Mouse (Mus musculus): ENCODE data around the gene Acvr1b. TPM values are rescaled to one million over a fixed set of nuclear protein-coding genes. Genes with fewer than 3 reads are reported as not detected.

Gene Acvr1b
- polyA plus RNA-seq, 1 experiment from 2014 or later: 30.0 TPM

DNA sequence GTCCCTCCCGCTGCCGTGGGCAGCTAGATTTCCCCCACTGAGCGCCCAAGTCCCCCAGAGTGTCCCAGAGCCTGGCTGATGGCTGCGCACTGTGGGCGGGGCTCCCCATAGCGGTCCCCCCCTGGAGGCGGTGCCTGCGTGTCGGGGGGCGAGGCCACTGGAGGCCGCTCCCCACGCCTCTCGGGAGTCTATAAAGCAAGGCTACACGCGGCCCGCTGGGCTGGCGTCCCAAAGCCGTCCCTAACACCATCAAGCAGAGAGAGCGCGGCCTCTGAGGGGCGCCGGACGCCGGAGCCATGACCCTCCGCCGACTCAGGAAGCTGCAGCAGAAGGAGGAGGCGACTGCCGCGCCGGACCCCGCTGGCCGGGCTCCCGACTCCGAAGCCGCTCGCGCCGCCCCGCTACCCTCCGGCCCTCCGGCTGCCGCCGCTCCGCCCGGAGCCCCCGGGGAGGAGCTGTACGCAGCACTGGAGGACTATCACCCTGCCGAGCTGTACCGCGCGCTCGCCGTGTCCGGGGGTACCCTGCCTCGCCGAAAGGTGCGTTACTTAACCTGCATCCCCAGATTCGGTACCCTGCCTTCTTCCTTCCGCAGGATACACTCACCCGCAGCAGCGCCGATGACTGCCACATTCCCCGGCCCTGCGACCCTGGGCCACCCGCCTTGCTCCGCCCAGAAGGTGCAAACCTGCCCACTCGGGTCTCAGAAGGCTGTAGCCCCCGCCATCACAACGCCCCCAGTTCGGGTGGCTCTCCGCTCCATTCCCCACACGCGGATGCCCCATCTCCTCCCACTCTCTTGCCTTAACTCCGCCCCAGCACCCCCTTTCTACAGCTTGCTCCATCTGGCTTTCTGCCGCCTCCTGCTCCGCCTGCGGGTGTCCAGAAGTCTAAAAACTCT lies 50.4 kb downstream of the Acvr1b start, which contains the start of gene Grasp:
Gene Grasp (plus strand): TSS at position 183 of the 901 bp plus-strand sequence.
- Histone ChIP-seq H3K9ac (peak within 1 kb of the TSS; percentile 71), H3K4me2 (replicated peaks) (peak within 1 kb of the TSS; percentile 93), H3K27me3 (ENCODE audit: control insufficient read depth, insufficient read depth, low read length) (peaks cover 8% of the 10 kb centered on the region), H3K36me3 (replicated peaks; ENCODE audit: control insufficient read depth, insufficient read depth) (0 out of 2 replicates have a peak, but pooled peaks cover 3% of the 10 kb centered on the region), H3K9me3 (ENCODE audit: control insufficient read depth, low read length) (no peaks in the 10 kb centered on the region), H3K27ac (peak within 1 kb of the TSS; percentile 40; the same call in 1 of the 2 replicates), H3K4me1 (replicated peaks; ENCODE audit: control insufficient read depth, insufficient read depth, low read length) (peaks cover 34% of the 10 kb centered on the region), H3K4me3 (replicated peaks; ENCODE audit: low read length) (peak within 1 kb of the TSS; percentile 61)
- ATAC-seq (ENCODE audit: low FRiP score): peak; percentile 74
- DNase-seq (ENCODE audit: low spot score): peak; percentile 61
- WGBS: under 1% methylated on average over 76 of the region's 77 CpGs

DNA sequence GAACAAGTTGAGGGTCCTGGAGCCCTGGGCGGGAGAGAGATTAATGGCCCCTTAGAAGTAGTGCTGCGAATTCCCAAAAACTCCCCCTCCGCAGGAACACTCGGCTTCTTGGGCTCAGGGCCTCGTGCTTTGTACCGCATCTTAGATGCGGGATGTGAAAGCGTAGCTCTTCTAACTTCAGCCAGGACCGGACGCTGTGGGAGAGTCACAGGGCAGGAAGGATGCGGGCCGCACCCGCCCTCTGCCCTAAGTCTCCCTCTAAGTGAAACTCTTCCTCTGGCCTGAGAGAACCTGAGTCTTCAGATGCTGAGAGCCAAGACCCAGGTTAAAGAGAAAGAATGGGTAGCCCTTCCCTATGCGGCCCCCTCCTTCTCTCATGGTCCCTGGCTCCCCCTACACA lies 51.1 kb downstream of the Acvr1b start:
- DNase-seq (ENCODE audit: low spot score) (no peak), ATAC-seq (ENCODE audit: low FRiP score) (no peak)
- Histone ChIP-seq H3K27ac (peak overlapping the region; percentile 40; the same call in 1 of the 2 replicates), H3K36me3 (replicated peaks; ENCODE audit: control insufficient read depth, insufficient read depth) (0 out of 2 replicates have a peak, but pooled peaks cover 6% of the 10 kb centered on the region), H3K4me3 (replicated peaks; ENCODE audit: low read length) (peak overlapping the region; percentile 61), H3K9me3 (ENCODE audit: control insufficient read depth, low read length) (no peaks in the 10 kb centered on the region), H3K4me2 (replicated peaks) (peak overlapping the region; percentile 93), H3K4me1 (replicated peaks; ENCODE audit: control insufficient read depth, insufficient read depth, low read length) (peaks cover 34% of the 10 kb centered on the region), H3K27me3 (ENCODE audit: control insufficient read depth, insufficient read depth, low read length) (peaks cover 8% of the 10 kb centered on the region), H3K9ac (peak overlapping the region; percentile 71)
- 6% methylated on average over 14 of the region's 14 CpGs for WGBS

DNA sequence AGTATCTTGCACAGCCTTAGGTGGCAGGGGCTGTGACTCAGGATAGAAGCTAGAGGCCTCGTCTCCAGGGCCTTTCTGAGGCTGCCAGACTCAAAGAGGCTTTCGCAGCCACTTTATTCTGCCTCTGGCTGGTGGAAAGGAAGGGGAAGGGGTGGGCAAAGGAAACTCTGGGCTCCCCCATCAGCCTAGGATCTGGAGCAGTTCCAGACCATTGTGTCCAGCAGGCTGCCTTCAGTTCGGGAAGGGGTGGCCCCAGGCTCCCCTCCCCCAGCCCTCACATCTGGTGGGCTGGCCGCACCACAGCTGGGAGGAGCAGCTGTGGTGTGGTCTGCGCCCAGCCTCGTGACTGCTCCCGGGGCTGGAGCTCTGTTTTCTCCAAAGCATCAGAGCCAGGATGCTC lies 54.1 kb downstream of the Acvr1b start:
- H3K36me3 ChIP-seq (replicated peaks; ENCODE audit: control insufficient read depth, insufficient read depth): 0 out of 2 replicates have a peak, but pooled peaks cover 6% of the 10 kb centered on the region
- no peaks in the 10 kb centered on the region for H3K9me3 ChIP-seq (ENCODE audit: control insufficient read depth, low read length)
- H3K9ac ChIP-seq: no peak overlapping the region
- H3K4me1 ChIP-seq (replicated peaks; ENCODE audit: control insufficient read depth, insufficient read depth, low read length): peaks cover 21% of the 10 kb centered on the region
- 11% methylated on average over 7 of the region's 7 CpGs for WGBS
- H3K4me2 ChIP-seq (replicated peaks): no peak overlapping the region
- ATAC-seq (ENCODE audit: low FRiP score): no peak
- no peak for DNase-seq (ENCODE audit: low spot score)
- H3K27ac ChIP-seq: 0 out of 2 replicates have a peak overlapping the region, but pooled peaks have one; percentile 26
- H3K27me3 ChIP-seq (ENCODE audit: control insufficient read depth, insufficient read depth, low read length): peaks cover 8% of the 10 kb centered on the region
- H3K4me3 ChIP-seq (replicated peaks; ENCODE audit: low read length): no peak overlapping the region

DNA sequence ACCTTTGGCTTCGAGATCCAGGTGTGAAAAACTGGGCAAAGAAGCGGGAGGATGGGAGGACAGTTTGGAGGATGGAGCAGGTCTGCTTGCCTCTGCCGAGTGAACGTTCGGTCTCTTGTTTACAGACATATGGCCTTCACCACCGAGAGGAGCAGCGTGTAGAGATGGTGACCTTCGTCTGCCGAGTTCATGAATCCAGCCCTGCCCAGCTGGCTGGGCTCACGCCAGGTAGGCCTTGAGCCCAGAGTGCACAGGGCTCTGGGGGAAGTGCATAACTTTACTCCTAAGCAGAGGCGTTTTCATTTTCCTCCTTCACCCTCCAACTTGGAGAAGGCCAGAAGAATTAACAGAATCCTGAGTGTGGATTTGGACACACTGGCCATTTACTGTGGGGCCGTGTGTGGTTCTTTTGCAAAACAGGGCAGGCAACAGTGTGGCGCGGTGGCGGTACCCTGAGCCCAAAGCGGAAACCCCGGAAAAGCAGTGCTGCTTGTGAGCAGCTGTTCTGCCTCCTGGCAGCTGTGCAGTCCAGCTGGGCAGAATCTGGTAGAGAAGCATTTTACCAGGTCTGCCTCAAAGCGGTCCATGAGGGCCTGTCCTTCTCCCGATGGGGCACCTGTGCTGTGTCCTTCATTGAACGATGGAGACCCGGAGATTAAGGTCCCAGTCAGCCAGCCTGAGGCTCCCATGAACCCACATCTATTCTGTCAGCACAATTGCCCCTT lies 55.2 kb downstream of the Acvr1b start:
- H3K36me3 ChIP-seq (replicated peaks; ENCODE audit: control insufficient read depth, insufficient read depth): 0 out of 2 replicates have a peak, but pooled peaks cover 6% of the 10 kb centered on the region
- 90% methylated on average over 21 of the region's 21 CpGs for WGBS
- no peak overlapping the region for H3K9ac ChIP-seq
- ATAC-seq (ENCODE audit: low FRiP score) (no peak), DNase-seq (ENCODE audit: low spot score) (no peak)
- no peak overlapping the region for H3K27ac ChIP-seq
- no peaks in the 10 kb centered on the region for H3K9me3 ChIP-seq (ENCODE audit: control insufficient read depth, low read length)
- peaks cover 15% of the 10 kb centered on the region for H3K4me1 ChIP-seq (replicated peaks; ENCODE audit: control insufficient read depth, insufficient read depth, low read length)
- H3K4me3 ChIP-seq (replicated peaks; ENCODE audit: low read length): no peak overlapping the region
- H3K4me2 ChIP-seq (replicated peaks): no peak overlapping the region
- H3K27me3 ChIP-seq (ENCODE audit: control insufficient read depth, insufficient read depth, low read length): peaks cover 8% of the 10 kb centered on the region

DNA sequence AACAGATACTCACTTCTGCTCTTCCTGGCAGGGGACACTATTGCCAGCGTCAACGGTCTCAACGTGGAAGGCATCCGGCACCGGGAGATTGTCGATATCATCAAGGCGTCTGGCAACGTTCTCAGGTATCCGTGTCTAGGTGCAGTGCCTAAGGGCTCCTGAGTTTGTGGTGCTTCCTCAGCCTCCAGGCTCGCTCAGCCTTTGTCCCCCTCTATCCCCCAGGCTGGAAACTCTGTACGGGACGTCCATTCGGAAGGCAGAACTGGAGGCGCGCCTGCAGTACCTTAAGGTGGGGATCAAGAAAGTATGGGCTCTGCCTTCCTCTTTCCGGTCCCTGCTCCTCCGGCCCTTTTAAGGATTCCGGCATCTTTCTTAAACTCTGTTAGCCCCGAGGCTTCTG lies 56.6 kb downstream of the Acvr1b start:
- Histone ChIP-seq H3K4me1 (replicated peaks; ENCODE audit: control insufficient read depth, insufficient read depth, low read length) (peaks cover 13% of the 10 kb centered on the region; the same call in 1 of the 2 replicates), H3K9ac (no peak overlapping the region), H3K36me3 (replicated peaks; ENCODE audit: control insufficient read depth, insufficient read depth) (0 out of 2 replicates have a peak, but pooled peaks cover 6% of the 10 kb centered on the region), H3K9me3 (ENCODE audit: control insufficient read depth, low read length) (no peaks in the 10 kb centered on the region), H3K4me2 (replicated peaks) (no peak overlapping the region), H3K27me3 (ENCODE audit: control insufficient read depth, insufficient read depth, low read length) (no peaks in the 10 kb centered on the region; the same call in 1 of the 2 replicates), H3K27ac (no peak overlapping the region), H3K4me3 (replicated peaks; ENCODE audit: low read length) (no peak overlapping the region)
- ATAC-seq (ENCODE audit: low FRiP score) (no peak), DNase-seq (ENCODE audit: low spot score) (no peak)
- WGBS: 96% methylated on average over 19 of the region's 19 CpGs

DNA sequence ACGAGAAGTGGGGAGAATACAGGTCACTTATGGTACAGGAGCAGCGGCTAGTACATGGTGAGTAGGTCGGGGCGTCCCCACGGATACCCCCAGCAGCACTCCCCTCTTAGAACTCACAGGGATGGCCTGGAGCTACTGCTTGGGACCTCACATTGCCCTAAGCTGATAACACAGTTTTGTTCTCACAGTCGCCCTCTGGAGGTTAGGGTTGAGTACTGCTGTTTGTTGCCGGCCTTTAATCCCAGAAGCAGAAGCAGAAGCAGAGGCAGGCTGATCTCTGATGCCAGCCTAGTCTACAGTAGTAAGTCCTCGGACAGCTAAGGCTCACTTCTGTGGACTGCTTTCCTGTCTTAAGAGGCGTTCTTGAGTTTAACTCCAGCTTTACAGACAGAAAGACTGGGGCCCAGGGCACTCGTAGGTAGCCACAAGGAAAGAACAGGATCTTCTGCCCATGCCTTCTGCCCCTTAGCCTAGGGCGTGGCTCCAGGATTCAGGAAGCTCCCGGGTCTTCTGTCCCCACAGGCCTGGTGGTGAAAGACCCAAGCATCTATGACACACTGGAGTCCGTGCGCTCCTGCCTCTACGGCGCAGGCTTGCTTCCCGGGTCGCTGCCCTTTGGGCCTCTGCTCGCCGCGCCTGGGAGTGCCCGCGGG lies 57.3 kb downstream of the Acvr1b start:
- peak overlapping the region; percentile 7 for H3K4me3 ChIP-seq (replicated peaks; ENCODE audit: low read length)
- 84% methylated on average over 23 of the region's 23 CpGs for WGBS
- no peaks in the 10 kb centered on the region; the same call in 1 of the 2 replicates for H3K27me3 ChIP-seq (ENCODE audit: control insufficient read depth, insufficient read depth, low read length)
- no peak overlapping the region for H3K27ac ChIP-seq
- DNase-seq (ENCODE audit: low spot score) (no peak), ATAC-seq (ENCODE audit: low FRiP score) (no peak)
- H3K4me2 ChIP-seq (replicated peaks): peak overlapping the region; percentile 49
- 0 out of 2 replicates have a peak, but pooled peaks cover 6% of the 10 kb centered on the region for H3K36me3 ChIP-seq (replicated peaks; ENCODE audit: control insufficient read depth, insufficient read depth)
- peak overlapping the region; percentile 38; the same call in 1 of the 2 replicates for H3K9ac ChIP-seq
- no peaks in the 10 kb centered on the region for H3K9me3 ChIP-seq (ENCODE audit: control insufficient read depth, low read length)
- peaks cover 16% of the 10 kb centered on the region; the same call in 1 of the 2 replicates for H3K4me1 ChIP-seq (replicated peaks; ENCODE audit: control insufficient read depth, insufficient read depth, low read length)

DNA sequence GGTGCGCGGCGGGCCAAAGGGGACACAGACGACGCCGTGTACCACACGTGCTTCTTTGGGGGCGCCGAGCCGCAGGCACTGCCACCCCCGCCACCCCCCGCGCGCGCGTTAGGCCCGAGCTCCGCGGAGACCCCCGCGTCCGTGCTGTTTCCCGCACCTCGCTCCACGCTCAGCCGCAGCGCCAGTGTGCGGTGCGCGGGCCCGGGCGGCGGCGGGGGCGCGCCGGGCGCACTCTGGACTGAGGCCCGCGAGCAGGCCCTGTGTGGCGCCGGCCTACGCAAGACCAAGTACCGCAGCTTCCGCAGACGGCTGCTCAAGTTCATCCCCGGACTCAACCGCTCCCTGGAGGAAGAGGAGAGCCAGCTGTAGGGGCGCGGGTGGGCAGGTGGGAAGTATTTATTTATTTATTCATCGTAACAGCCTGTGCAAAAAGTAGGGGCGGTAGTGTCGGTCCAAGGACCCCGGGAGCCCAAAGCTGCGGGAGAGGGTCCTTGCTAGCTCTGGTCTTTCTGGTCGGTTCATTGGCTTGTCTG lies 57.8 kb downstream of the Acvr1b start:
- no peaks in the 10 kb centered on the region; the same call in 1 of the 2 replicates for H3K27me3 ChIP-seq (ENCODE audit: control insufficient read depth, insufficient read depth, low read length)
- H3K4me2 ChIP-seq (replicated peaks): peak overlapping the region; percentile 49
- H3K27ac ChIP-seq: no peak overlapping the region
- DNase-seq (ENCODE audit: low spot score) (no peak), ATAC-seq (ENCODE audit: low FRiP score) (no peak)
- 0 out of 2 replicates have a peak, but pooled peaks cover 6% of the 10 kb centered on the region for H3K36me3 ChIP-seq (replicated peaks; ENCODE audit: control insufficient read depth, insufficient read depth)
- H3K9ac ChIP-seq: peak overlapping the region; percentile 38; the same call in 1 of the 2 replicates
- no peaks in the 10 kb centered on the region for H3K9me3 ChIP-seq (ENCODE audit: control insufficient read depth, low read length)
- peak overlapping the region; percentile 7 for H3K4me3 ChIP-seq (replicated peaks; ENCODE audit: low read length)
- 57% methylated on average over 50 of the region's 56 CpGs for WGBS
- H3K4me1 ChIP-seq (replicated peaks; ENCODE audit: control insufficient read depth, insufficient read depth, low read length): peaks cover 16% of the 10 kb centered on the region; the same call in 1 of the 2 replicates

DNA sequence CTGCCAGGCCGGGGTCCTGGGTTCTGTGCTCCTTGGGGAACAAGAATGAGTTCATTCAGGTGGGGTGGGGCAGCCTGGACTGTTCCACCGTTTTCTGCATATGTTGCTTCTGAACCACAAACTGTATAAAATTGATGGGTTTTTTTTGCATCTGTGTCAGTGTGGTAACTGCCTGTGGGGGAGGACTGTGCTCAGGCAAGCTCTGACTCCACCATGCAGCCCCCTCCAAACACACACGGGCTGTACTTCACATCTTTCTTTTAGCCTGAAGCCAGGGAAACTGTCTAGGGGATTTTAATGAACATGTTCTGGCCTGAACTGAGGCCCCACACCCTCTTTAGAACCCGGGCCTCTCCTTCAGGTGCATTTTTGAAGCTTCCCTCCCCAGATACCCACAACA lies 58.7 kb downstream of the Acvr1b start:
- H3K27me3 ChIP-seq (ENCODE audit: control insufficient read depth, insufficient read depth, low read length): no peaks in the 10 kb centered on the region; the same call in 1 of the 2 replicates
- no peak for ATAC-seq (ENCODE audit: low FRiP score)
- H3K4me3 ChIP-seq (replicated peaks; ENCODE audit: low read length): no peak overlapping the region
- DNase-seq (ENCODE audit: low spot score): no peak
- no peak overlapping the region for H3K9ac ChIP-seq
- WGBS: 73% methylated on average over 4 of the region's 4 CpGs
- peaks cover 16% of the 10 kb centered on the region; the same call in 1 of the 2 replicates for H3K4me1 ChIP-seq (replicated peaks; ENCODE audit: control insufficient read depth, insufficient read depth, low read length)
- H3K27ac ChIP-seq: no peak overlapping the region
- no peak overlapping the region for H3K4me2 ChIP-seq (replicated peaks)
- H3K9me3 ChIP-seq (ENCODE audit: control insufficient read depth, low read length): no peaks in the 10 kb centered on the region
- 0 out of 2 replicates have a peak, but pooled peaks cover 6% of the 10 kb centered on the region for H3K36me3 ChIP-seq (replicated peaks; ENCODE audit: control insufficient read depth, insufficient read depth)
